Mouse (Mus musculus) forebrain, embryonic 15.5 days (tissue): ENCODE measurements around the gene Eef2k. TPM values are rescaled to one million over a fixed set of nuclear protein-coding genes. Genes with fewer than 3 reads are reported as not detected.

Experiments used
- ATAC-seq: fragments of 200-750 bp; cut with Nextera tagmentation; replicated peaks from 2 replicates; pipeline ENCODE4 v1.8.0; 2017; ENCODE audit warnings: mild to moderate bottlenecking, moderate TSS enrichment, moderate library complexity
- H3K27ac ChIP-seq: fragments of 300-500 bp; sonication (generic); replicated peaks from 2 replicates; pipeline ENCODE4 v1.5.1; 2015; ENCODE audit warnings: mild to moderate bottlenecking, inconsistent platforms
- H3K27me3 ChIP-seq: fragments of 300-500 bp; sonication (generic); 2 replicates; pipeline ENCODE4 v1.6.1; 2015; ENCODE audit warnings: inconsistent platforms
- H3K36me3 ChIP-seq: fragments of 300-500 bp; sonication (generic); 2 replicates; pipeline ENCODE4 v1.6.1; 2015; ENCODE audit warnings: mild to moderate bottlenecking, inconsistent platforms
- H3K4me1 ChIP-seq: fragments of 300-500 bp; sonication (generic); 2 replicates; pipeline ENCODE4 v1.6.1; 2015; ENCODE audit warnings: inconsistent platforms
- H3K4me2 ChIP-seq: fragments of 300-500 bp; sonication (generic); replicated peaks from 2 replicates; pipeline ENCODE4 v1.6.1; 2015; ENCODE audit warnings: mild to moderate bottlenecking, inconsistent platforms
- H3K4me3 ChIP-seq: fragments of 300-500 bp; sonication (generic); 2 replicates; pipeline ENCODE4 v1.5.1; 2015; ENCODE audit warnings: mild to moderate bottlenecking, inconsistent platforms
- H3K9ac ChIP-seq: fragments of 300-500 bp; sonication (generic); replicated peaks from 2 replicates; pipeline ENCODE4 v1.6.1; 2015; ENCODE audit warnings: mild to moderate bottlenecking, inconsistent platforms
- H3K9me3 ChIP-seq: fragments of 300-500 bp; sonication (generic); 2 replicates; pipeline ENCODE4 v1.6.1; 2016; ENCODE audit warnings: inconsistent platforms
- WGBS: fragments of 180-500 bp; shearing (Covaris S2); methylation state at CpG from one replicate; pipeline ENCODE4 v1.1.7; 2015; ENCODE audit warnings: mixed read lengths; 5-methylcytosine and 5-hydroxymethylcytosine counted together
- polyA plus RNA-seq: library from polyadenylated mRNA; unstranded; fragments of >200 nt; fragmentation: Nextera tagmentation; extraction: Ambion mirVana; gene quantifications from 2 replicates; pipeline ENCODE4 v1.2.1, GENCODE M21; 2015

Gene Eef2k
- polyA plus RNA-seq, 1 experiment from 2014 or later = 33.7 TPM

DNA sequence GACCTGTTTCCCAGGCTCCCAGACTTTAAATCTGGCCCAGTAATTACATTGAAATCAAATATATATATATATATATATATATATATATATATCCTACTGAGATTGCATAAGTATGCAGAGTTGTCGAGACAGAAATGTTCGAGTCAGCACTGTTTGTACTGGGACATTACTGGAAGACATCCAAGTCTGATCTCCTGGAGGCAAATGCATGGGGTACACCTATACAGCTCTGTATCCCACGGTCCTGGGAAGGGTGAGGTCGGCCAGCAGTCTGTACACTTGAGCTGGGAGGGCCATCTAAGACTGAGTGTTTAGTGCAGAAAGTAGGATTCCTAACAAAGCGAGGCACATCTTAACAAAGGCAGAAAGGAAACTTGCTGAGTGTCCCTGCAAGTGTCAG lies 27.3 kb downstream of the Eef2k start:
- 51% methylated on average over 5 of the region's 5 CpGs for WGBS
- H3K27ac ChIP-seq = no peak overlapping the region
- H3K9ac ChIP-seq = no peak overlapping the region
- H3K4me1 ChIP-seq = peaks cover 9% of the 10 kb centered on the region
- H3K36me3 ChIP-seq = no peaks in the 10 kb centered on the region
- no peaks in the 10 kb centered on the region for H3K9me3 ChIP-seq
- no peak overlapping the region for H3K4me3 ChIP-seq
- no peaks in the 10 kb centered on the region for H3K27me3 ChIP-seq
- ATAC-seq = no peak
- no peak overlapping the region for H3K4me2 ChIP-seq

DNA sequence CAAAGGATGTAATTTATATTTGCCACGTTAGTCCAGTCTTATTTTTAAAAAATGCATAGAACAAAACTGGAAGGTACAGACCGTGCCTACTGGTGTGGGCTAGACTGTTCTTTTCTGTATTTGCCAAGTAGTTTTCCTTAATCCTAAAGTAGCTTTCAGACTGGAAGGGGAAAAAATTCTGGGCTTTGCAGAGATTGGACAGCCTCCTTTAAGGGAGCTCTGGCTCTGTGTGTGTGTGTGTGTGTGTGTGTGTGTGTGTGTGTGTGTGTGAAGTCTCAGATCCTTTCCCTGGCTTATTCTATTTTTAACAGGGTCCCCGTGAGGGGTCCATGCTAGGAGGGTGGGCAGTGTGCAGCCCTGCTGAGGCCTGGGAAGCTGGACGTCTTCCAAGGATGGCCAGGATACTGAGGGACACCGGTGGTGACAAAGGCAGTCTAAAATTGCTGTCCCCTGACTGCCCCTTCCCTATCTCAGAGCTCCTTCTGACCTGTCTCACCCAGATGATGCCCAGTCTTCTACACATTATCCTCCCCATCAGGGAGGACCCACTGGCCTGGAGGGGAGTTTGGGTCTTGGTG lies 27.9 kb downstream of the Eef2k start:
- no peak overlapping the region for H3K4me3 ChIP-seq
- H3K4me2 ChIP-seq = no peak overlapping the region
- no peak overlapping the region for H3K27ac ChIP-seq
- WGBS = 63% methylated on average over 5 of the region's 5 CpGs
- no peak for ATAC-seq
- no peaks in the 10 kb centered on the region for H3K27me3 ChIP-seq
- H3K9me3 ChIP-seq = no peaks in the 10 kb centered on the region
- no peak overlapping the region for H3K9ac ChIP-seq
- no peaks in the 10 kb centered on the region for H3K36me3 ChIP-seq
- H3K4me1 ChIP-seq = peaks cover 2% of the 10 kb centered on the region; the same call in 1 of the 2 replicates

DNA sequence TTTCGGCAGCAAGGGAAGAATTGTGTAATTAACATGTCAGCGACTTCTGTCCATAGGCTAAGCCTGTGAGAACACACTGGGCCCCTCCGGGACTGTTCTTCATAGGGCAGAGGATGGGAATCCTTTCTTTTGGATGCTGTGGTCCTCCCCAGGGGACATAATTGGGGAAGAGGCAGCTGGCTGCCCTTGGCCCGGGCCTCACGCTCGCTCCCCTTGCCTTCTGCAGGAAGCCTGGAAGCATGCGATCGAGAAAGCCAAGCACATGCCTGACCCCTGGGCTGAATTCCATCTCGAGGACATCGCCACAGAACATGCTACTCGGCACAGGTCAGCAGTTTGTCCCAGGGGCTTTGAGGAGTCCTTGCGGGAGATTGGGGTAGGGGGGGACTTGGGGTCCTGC lies 30.5 kb downstream of the Eef2k start:
- no peak for ATAC-seq
- H3K9ac ChIP-seq = no peak overlapping the region
- H3K4me3 ChIP-seq = no peak overlapping the region
- H3K27me3 ChIP-seq = no peaks in the 10 kb centered on the region
- H3K27ac ChIP-seq = no peak overlapping the region
- no peaks in the 10 kb centered on the region for H3K4me1 ChIP-seq
- H3K9me3 ChIP-seq = no peaks in the 10 kb centered on the region
- H3K36me3 ChIP-seq = no peaks in the 10 kb centered on the region
- H3K4me2 ChIP-seq = no peak overlapping the region
- WGBS = 78% methylated on average over 12 of the region's 12 CpGs

DNA sequence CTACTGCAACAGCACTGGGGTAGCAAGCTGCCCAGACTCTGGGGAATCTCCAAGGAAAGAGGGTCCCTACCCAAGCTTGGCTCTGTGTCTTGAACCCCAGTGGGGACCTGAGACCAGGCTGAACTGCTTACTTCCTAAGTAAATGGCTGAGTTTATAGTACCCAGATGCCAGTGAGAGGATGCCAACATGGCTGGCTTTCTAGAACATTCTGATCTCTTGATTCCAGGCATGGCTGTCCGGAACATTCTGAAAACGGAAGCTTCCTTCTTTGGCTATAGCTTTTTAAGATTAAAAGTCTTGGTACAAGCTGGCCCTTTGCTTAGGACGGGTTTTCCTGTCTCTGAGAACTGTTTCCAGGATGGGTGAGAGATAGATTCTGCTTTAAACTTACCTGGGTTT lies 31.4 kb downstream of the Eef2k start:
- Histone ChIP-seq H3K36me3 (no peaks in the 10 kb centered on the region), H3K4me1 (no peaks in the 10 kb centered on the region), H3K9ac (no peak overlapping the region), H3K27ac (no peak overlapping the region), H3K4me3 (no peak overlapping the region), H3K4me2 (no peak overlapping the region), H3K27me3 (no peaks in the 10 kb centered on the region), H3K9me3 (no peaks in the 10 kb centered on the region)
- 92% methylated on average over 3 of the region's 3 CpGs for WGBS
- no peak for ATAC-seq

DNA sequence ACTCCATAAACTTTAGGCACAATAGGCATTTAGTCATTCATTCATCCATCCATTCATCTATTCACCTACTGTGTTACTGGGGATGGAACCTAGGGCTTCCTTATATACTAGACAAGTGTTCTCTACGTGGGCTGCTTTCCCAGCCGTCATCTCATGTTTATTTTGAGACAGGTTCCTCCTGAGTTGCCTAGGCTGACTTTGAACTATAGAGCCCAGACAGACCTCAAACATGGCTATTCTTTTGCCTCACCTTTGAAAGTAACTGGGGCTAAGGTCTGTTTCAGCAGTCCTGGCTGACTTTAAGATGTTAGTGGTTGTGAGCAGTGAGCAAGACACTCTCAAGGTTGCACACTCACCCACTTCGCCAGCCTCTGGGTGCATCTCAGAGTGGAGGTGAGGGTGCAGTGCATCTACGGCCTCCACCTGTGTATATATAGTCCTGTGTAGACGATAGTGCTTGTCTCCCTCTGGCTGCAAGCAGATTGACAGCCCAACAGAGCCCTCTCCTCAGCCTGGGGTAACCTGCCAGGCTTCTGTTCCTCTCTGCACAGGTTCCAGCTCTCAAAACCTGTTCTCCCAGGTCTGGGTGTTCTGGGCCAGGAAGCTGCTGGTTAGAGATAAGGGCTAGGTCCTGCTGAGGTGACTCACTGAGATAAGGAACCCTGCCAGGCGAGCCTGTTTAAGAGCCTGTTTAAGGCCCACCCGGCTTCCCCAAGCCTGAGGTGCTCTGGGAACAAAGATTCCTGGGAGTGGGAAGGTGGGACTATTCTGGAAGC lies 32.3 kb downstream of the Eef2k start:
- H3K27ac ChIP-seq = no peak overlapping the region
- no peak overlapping the region for H3K4me3 ChIP-seq
- no peaks in the 10 kb centered on the region for H3K27me3 ChIP-seq
- H3K4me1 ChIP-seq = no peaks in the 10 kb centered on the region
- no peak for ATAC-seq
- H3K36me3 ChIP-seq = no peaks in the 10 kb centered on the region
- WGBS = 70% methylated on average over 7 of the region's 7 CpGs
- no peak overlapping the region for H3K9ac ChIP-seq
- no peak overlapping the region for H3K4me2 ChIP-seq
- H3K9me3 ChIP-seq = no peaks in the 10 kb centered on the region

GRCm38 (mm10) chr7:120875540-120876388 lies 33.1 kb downstream of the Eef2k start:
- no peak for ATAC-seq
- WGBS = 79% methylated on average over 3 of the region's 3 CpGs

DNA sequence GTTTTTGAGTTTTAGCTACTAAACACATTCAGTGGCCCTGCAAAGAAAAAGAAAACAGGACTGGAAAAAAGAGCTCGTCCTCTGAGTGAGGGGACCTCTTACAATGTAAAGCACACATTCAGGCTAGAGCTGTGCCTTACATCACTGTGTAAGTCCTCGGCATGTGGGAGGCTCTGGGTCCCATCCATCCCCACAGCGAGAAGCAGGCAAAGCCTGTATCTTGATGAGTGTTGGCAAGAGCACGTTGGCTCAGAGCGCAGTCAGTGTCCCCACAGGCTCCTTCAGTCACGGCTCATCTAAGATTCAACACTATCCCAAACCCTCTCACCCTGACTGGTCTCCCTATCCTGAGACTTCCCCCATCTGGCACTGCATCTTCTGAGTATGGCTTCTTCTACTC lies 35.6 kb downstream of the Eef2k start:
- Histone ChIP-seq H3K9ac (no peak overlapping the region), H3K9me3 (no peaks in the 10 kb centered on the region), H3K27ac (no peak overlapping the region), H3K36me3 (peaks cover 12% of the 10 kb centered on the region; the same call in 1 of the 2 replicates), H3K4me3 (no peak overlapping the region), H3K27me3 (no peaks in the 10 kb centered on the region), H3K4me2 (no peak overlapping the region), H3K4me1 (no peaks in the 10 kb centered on the region)
- 69% methylated on average over 6 of the region's 6 CpGs for WGBS
- no peak for ATAC-seq

More at GRCm38 (mm10) chr7:120875540-120876388, 33.1 kb downstream of the Eef2k start:
- Histone ChIP-seq H3K9me3 (no peaks in the 10 kb centered on the region), H3K9ac (no peak overlapping the region), H3K4me3 (no peak overlapping the region), H3K27ac (no peak overlapping the region), H3K36me3 (peaks cover 5% of the 10 kb centered on the region; the same call in 1 of the 2 replicates), H3K27me3 (no peaks in the 10 kb centered on the region), H3K4me1 (no peaks in the 10 kb centered on the region), H3K4me2 (no peak overlapping the region)

GRCm38 (mm10) chr7:120879972-120880371 lies 37.3 kb downstream of the Eef2k start:
- Histone ChIP-seq H3K27ac (no peak overlapping the region), H3K4me3 (no peak overlapping the region), H3K4me2 (no peak overlapping the region), H3K27me3 (no peaks in the 10 kb centered on the region), H3K9me3 (no peaks in the 10 kb centered on the region), H3K9ac (no peak overlapping the region), H3K36me3 (peaks cover 25% of the 10 kb centered on the region), H3K4me1 (no peaks in the 10 kb centered on the region)
- ATAC-seq = no peak
- WGBS = 87% methylated on average over 3 of the region's 3 CpGs

GRCm38 (mm10) chr7:120880770-120881169 lies 38.1 kb downstream of the Eef2k start:
- WGBS = 96% methylated on average over 4 of the region's 4 CpGs
- H3K27ac ChIP-seq = no peak overlapping the region
- H3K4me3 ChIP-seq = no peak overlapping the region
- no peaks in the 10 kb centered on the region for H3K9me3 ChIP-seq
- H3K36me3 ChIP-seq = peaks cover 33% of the 10 kb centered on the region
- no peak overlapping the region for H3K4me2 ChIP-seq
- H3K4me1 ChIP-seq = no peaks in the 10 kb centered on the region
- no peak for ATAC-seq
- no peaks in the 10 kb centered on the region for H3K27me3 ChIP-seq
- H3K9ac ChIP-seq = no peak overlapping the region

- WGBS = 46% methylated on average over 2 of the region's 2 CpGs
- Histone ChIP-seq H3K27ac (no peak overlapping the region), H3K27me3 (no peaks in the 10 kb centered on the region), H3K4me1 (no peaks in the 10 kb centered on the region), H3K36me3 (peaks cover 39% of the 10 kb centered on the region), H3K9ac (no peak overlapping the region), H3K9me3 (no peaks in the 10 kb centered on the region), H3K4me2 (no peak overlapping the region), H3K4me3 (no peak overlapping the region)
- ATAC-seq = no peak
These were observed 38.8 kb downstream of the Eef2k start for GRCm38 (mm10) chr7:120881451-120881850.

- no peaks in the 10 kb centered on the region for H3K4me1 ChIP-seq
- H3K9ac ChIP-seq = no peak overlapping the region
- 91% methylated on average over 4 of the region's 4 CpGs for WGBS
- no peak overlapping the region for H3K4me3 ChIP-seq
- H3K9me3 ChIP-seq = no peaks in the 10 kb centered on the region
- ATAC-seq = no peak
- no peak overlapping the region for H3K4me2 ChIP-seq
- no peaks in the 10 kb centered on the region for H3K27me3 ChIP-seq
- peaks cover 42% of the 10 kb centered on the region for H3K36me3 ChIP-seq
- H3K27ac ChIP-seq = no peak overlapping the region
These were observed 40.0 kb downstream of the Eef2k start for GRCm38 (mm10) chr7:120882674-120883073.
